Mouse (Mus musculus): Measurements from ENCODE around the gene Gga1. TPM values are rescaled to one million over a fixed set of nuclear protein-coding genes. Genes with fewer than 3 reads are reported as not detected.

The Gga1 gene
- polyA plus RNA-seq (2014; fragmentation: Nextera tagmentation; extraction: Ambion mirVana), result 42.5 and 46.9 TPM in 2 replicates

- Histone ChIP-seq H3K4me1 (ENCODE audit: control insufficient read depth, insufficient read depth, low read length) (peaks cover 13% of the 10 kb centered on the region), H3K9me3 (ENCODE audit: control insufficient read depth, low read length) (no peaks in the 10 kb centered on the region), H3K4me3 (ENCODE audit: low read depth, low read length) (peak within 1 kb of the TSS; percentile 77), H3K4me2 (ENCODE audit: low read depth, low read length) (peak within 1 kb of the TSS; percentile 91), H3K9ac (ENCODE audit: low read depth, low read length) (peak within 1 kb of the TSS; percentile 95), H3K27me3 (replicated peaks; ENCODE audit: control insufficient read depth, insufficient read depth, low read length) (no peaks in the 10 kb centered on the region), H3K27ac (replicated peaks; ENCODE audit: low read depth, low read length) (peak within 1 kb of the TSS; percentile 100), H3K36me3 (ENCODE audit: control insufficient read depth, insufficient read depth, low read length) (peaks cover 17% of the 10 kb centered on the region)
- 0% methylated on average over 24 of the region's 95 CpGs for WGBS
- DNase-seq (ENCODE audit: low spot score), result peak; percentile 99
- ATAC-seq (ENCODE audit: low read depth), result peak; percentile 89
Measured at GRCm38 (mm10) chr15:78876991-78877809, at the start of gene Gga1. Gene Gga1, plus strand, starts transcription at chr15:78877190.

DNA sequence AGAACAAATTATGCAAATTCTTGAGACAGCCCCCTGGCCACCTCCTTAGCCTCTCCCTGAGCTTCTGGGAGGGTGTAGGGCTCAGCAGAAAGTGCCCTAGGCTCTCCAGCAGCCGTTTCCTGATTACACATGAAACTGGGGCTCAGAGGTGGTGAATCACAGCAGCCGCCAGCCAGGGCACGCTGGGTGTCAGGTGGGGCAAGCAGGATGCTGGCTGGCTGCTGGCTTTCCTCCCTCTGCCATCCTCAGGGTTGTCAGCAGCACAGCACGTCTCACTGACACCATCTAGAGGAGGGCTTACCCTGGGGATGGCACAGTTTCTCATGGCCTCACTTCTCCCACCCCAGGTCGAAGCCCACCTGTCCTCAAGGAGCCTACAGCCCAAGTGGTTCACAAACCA lies 48.7 kb upstream of the Gga1 start:
- H3K9ac ChIP-seq (ENCODE audit: low read depth, low read length), result no peak overlapping the region
- WGBS, result 16% methylated on average over 3 of the region's 5 CpGs

GRCm38 (mm10) chr15:78829636-78830035 lies 47.4 kb upstream of the Gga1 start:
- Histone ChIP-seq H3K9ac (ENCODE audit: low read depth, low read length) (no peak overlapping the region), H3K4me3 (ENCODE audit: low read depth, low read length) (no peak overlapping the region), H3K27ac (replicated peaks; ENCODE audit: low read depth, low read length) (no peak overlapping the region), H3K36me3 (ENCODE audit: control insufficient read depth, insufficient read depth, low read length) (no peaks in the 10 kb centered on the region), H3K27me3 (replicated peaks; ENCODE audit: control insufficient read depth, insufficient read depth, low read length) (no peaks in the 10 kb centered on the region; the same call in 1 of the 2 replicates), H3K4me2 (ENCODE audit: low read depth, low read length) (no peak overlapping the region), H3K9me3 (ENCODE audit: control insufficient read depth, low read length) (no peaks in the 10 kb centered on the region), H3K4me1 (ENCODE audit: control insufficient read depth, insufficient read depth, low read length) (peaks cover 15% of the 10 kb centered on the region; the same call in 1 of the 2 replicates)
- DNase-seq (ENCODE audit: low spot score) (no peak), ATAC-seq (ENCODE audit: low read depth) (no peak)
- WGBS, result 91% methylated on average over 1 of the region's 1 CpGs

More for the DNA sequence above, 48.7 kb upstream of the Gga1 start:
- Histone ChIP-seq H3K27me3 (replicated peaks; ENCODE audit: control insufficient read depth, insufficient read depth, low read length) (no peaks in the 10 kb centered on the region; the same call in 1 of the 2 replicates), H3K4me3 (ENCODE audit: low read depth, low read length) (no peak overlapping the region), H3K27ac (replicated peaks; ENCODE audit: low read depth, low read length) (no peak overlapping the region), H3K4me1 (ENCODE audit: control insufficient read depth, insufficient read depth, low read length) (peaks cover 9% of the 10 kb centered on the region; the same call in 1 of the 2 replicates), H3K4me2 (ENCODE audit: low read depth, low read length) (no peak overlapping the region), H3K9me3 (ENCODE audit: control insufficient read depth, low read length) (no peaks in the 10 kb centered on the region), H3K36me3 (ENCODE audit: control insufficient read depth, insufficient read depth, low read length) (no peaks in the 10 kb centered on the region)
- ATAC-seq (ENCODE audit: low read depth) (no peak), DNase-seq (ENCODE audit: low spot score) (no peak)

DNA sequence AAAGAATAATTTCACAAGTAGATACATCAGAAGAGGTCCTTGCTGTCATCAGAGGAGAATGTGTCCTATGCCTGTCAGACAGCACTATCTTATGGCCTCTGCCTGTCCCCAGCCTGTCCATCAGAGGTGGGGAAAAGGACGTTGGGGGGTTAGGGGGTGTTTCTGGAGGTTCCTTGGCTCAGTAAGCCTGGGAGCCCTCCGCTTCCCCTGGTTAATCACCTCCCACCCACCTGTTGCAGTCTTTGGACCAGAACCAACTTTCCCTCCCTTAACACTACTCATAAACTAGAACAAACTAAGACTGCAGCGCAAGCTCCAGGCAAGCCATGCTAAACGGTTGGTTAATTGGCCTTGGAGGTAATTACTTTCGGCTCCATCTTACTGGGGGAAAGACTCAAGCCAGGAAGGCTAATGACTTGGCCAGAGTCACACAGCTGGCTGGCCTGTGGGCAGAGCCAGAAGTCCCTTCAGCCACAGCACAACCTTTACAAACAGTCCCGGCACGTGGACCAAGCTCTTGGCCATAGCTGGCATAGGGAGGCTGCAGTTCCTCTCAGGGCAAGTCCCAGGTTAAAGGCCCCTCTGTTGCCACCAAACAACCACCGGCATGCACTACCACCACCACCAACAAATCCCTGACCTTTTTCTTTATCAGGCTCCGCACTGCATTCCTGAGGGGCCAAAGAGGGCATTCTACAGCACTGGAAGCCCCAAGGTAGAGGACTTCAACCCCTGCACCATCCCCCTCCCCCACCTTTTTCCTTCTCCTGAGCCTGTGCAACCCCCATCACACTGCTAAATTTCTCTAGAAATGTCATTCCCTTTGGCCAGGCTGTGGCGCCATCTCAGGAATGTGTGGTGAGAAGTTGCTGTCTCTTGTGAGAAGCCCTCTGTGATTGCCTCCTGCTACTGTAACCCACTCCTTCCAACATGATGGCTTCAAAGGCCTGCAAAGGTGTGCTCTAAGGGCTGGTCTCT lies 46.0 kb upstream of the Gga1 start:
- no peak for DNase-seq (ENCODE audit: low spot score)
- no peaks in the 10 kb centered on the region for H3K36me3 ChIP-seq (ENCODE audit: control insufficient read depth, insufficient read depth, low read length)
- ATAC-seq (ENCODE audit: low read depth), result no peak
- H3K27me3 ChIP-seq (replicated peaks; ENCODE audit: control insufficient read depth, insufficient read depth, low read length), result no peaks in the 10 kb centered on the region; the same call in 1 of the 2 replicates
- WGBS, result 49% methylated on average over 10 of the region's 10 CpGs
- no peak overlapping the region for H3K4me2 ChIP-seq (ENCODE audit: low read depth, low read length)
- H3K27ac ChIP-seq (replicated peaks; ENCODE audit: low read depth, low read length), result no peak overlapping the region
- H3K9me3 ChIP-seq (ENCODE audit: control insufficient read depth, low read length), result no peaks in the 10 kb centered on the region
- no peak overlapping the region for H3K9ac ChIP-seq (ENCODE audit: low read depth, low read length)
- no peak overlapping the region for H3K4me3 ChIP-seq (ENCODE audit: low read depth, low read length)
- peaks cover 29% of the 10 kb centered on the region for H3K4me1 ChIP-seq (ENCODE audit: control insufficient read depth, insufficient read depth, low read length)

GRCm38 (mm10) chr15:78831720-78832657 lies 45.0 kb upstream of the Gga1 start:
- Histone ChIP-seq H3K4me3 (ENCODE audit: low read depth, low read length) (no peak overlapping the region), H3K27me3 (replicated peaks; ENCODE audit: control insufficient read depth, insufficient read depth, low read length) (no peaks in the 10 kb centered on the region; the same call in 1 of the 2 replicates), H3K27ac (replicated peaks; ENCODE audit: low read depth, low read length) (peak overlapping the region; percentile 57), H3K36me3 (ENCODE audit: control insufficient read depth, insufficient read depth, low read length) (no peaks in the 10 kb centered on the region), H3K9me3 (ENCODE audit: control insufficient read depth, low read length) (no peaks in the 10 kb centered on the region), H3K4me2 (ENCODE audit: low read depth, low read length) (no peak overlapping the region), H3K9ac (ENCODE audit: low read depth, low read length) (peak overlapping the region; percentile 53), H3K4me1 (ENCODE audit: control insufficient read depth, insufficient read depth, low read length) (peaks cover 31% of the 10 kb centered on the region)
- DNase-seq (ENCODE audit: low spot score) (peak; percentile 61), ATAC-seq (ENCODE audit: low read depth) (peak; percentile 13; the same call in 1 of the 2 replicates)
- 34% methylated on average over 18 of the region's 19 CpGs for WGBS

GRCm38 (mm10) chr15:78832701-78833123 lies 44.3 kb upstream of the Gga1 start:
- ATAC-seq (ENCODE audit: low read depth), result peak; percentile 72
- DNase-seq (ENCODE audit: low spot score), result peak; percentile 83
- H3K27ac ChIP-seq (replicated peaks; ENCODE audit: low read depth, low read length), result peak overlapping the region; percentile 57
- H3K4me1 ChIP-seq (ENCODE audit: control insufficient read depth, insufficient read depth, low read length), result peaks cover 31% of the 10 kb centered on the region
- H3K27me3 ChIP-seq (replicated peaks; ENCODE audit: control insufficient read depth, insufficient read depth, low read length), result no peaks in the 10 kb centered on the region
- WGBS, result 16% methylated on average over 10 of the region's 14 CpGs
- no peaks in the 10 kb centered on the region for H3K36me3 ChIP-seq (ENCODE audit: control insufficient read depth, insufficient read depth, low read length)
- H3K4me2 ChIP-seq (ENCODE audit: low read depth, low read length), result no peak overlapping the region
- no peaks in the 10 kb centered on the region for H3K9me3 ChIP-seq (ENCODE audit: control insufficient read depth, low read length)
- peak overlapping the region; percentile 53 for H3K9ac ChIP-seq (ENCODE audit: low read depth, low read length)
- H3K4me3 ChIP-seq (ENCODE audit: low read depth, low read length), result no peak overlapping the region

GRCm38 (mm10) chr15:78833582-78833981 lies 43.4 kb upstream of the Gga1 start:
- Histone ChIP-seq H3K9me3 (ENCODE audit: control insufficient read depth, low read length) (no peaks in the 10 kb centered on the region), H3K9ac (ENCODE audit: low read depth, low read length) (no peak overlapping the region), H3K27me3 (replicated peaks; ENCODE audit: control insufficient read depth, insufficient read depth, low read length) (no peaks in the 10 kb centered on the region), H3K4me1 (ENCODE audit: control insufficient read depth, insufficient read depth, low read length) (peaks cover 31% of the 10 kb centered on the region), H3K4me2 (ENCODE audit: low read depth, low read length) (no peak overlapping the region), H3K4me3 (ENCODE audit: low read depth, low read length) (no peak overlapping the region), H3K36me3 (ENCODE audit: control insufficient read depth, insufficient read depth, low read length) (no peaks in the 10 kb centered on the region), H3K27ac (replicated peaks; ENCODE audit: low read depth, low read length) (peak overlapping the region; percentile 57; the same call in 1 of the 2 replicates)
- DNase-seq (ENCODE audit: low spot score), result no peak
- ATAC-seq (ENCODE audit: low read depth), result no peak
- 84% methylated on average over 3 of the region's 3 CpGs for WGBS

Data from embryonic facial prominence, embryonic 14.5 days (tissue).